Comparison of ENCODE assay signal across 22 mouse cellular contexts in the genomic region with DNA sequence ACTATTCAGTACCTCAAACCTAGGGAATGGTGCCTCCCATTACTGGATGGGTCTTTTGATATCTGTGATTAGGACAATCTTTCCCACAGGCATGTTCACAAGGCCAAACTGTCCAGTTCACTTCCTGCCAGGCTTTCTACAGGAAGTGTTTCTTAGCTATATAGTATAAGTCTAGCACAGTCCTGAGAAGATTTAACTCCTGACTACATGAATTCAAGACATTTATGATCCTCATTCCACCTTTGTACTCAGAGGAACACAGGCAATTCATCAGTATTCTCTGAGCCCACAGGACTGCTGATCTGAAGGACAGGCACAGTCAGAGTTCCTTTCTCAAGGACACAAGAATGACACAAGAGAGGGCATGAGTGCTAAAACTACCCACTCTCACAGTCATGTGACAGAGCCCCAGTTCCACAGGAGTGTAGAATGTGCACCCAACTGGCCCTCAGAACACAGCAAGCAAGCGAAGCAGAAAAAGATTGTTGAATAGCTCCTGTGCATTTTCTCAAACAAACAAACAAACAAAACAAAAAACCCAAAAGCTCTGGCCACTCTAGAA. TPM values are rescaled to one million over a fixed set of nuclear protein-coding genes. Genes with fewer than 3 reads are reported as not detected.
DNase-seq lines count a peak whose midpoint lies in the region; ATAC-seq and TF ChIP-seq lines count a peak whose summit lies in the region.
"Had no signal": no experiment of that assay in that cellular context is flagged by ENCODE, and none has a peak within 500 bp of the region (broad histone marks: within the 10 kb centered on the region; RNA-seq: fewer than 3 reads in every experiment).

No protein-coding gene starts in this region.

- no peaks in the 10 kb centered on the region for H3K36me3 ChIP-seq in heart, adult 2 months (ENCODE audit: control insufficient read depth, insufficient read depth, low read length)
- H3K36me3 ChIP-seq in midbrain, embryonic 11.5 days (ENCODE audit: control insufficient read depth, insufficient read depth, low read length), result no peaks in the 10 kb centered on the region
- H3K36me3 ChIP-seq in midbrain, embryonic 15.5 days (replicated peaks), result no peaks in the 10 kb centered on the region
- H3K36me3 ChIP-seq: embryonic facial prominence, embryonic 13.5 days; embryonic facial prominence, embryonic 15.5 days; forebrain, embryonic 10.5 days; forebrain, embryonic 12.5 days had no signal

- WGBS in heart, adult 2 months, result 100% methylated on average over 1 of the region's 1 CpGs
- 81% methylated on average over 1 of the region's 1 CpGs for WGBS in midbrain, embryonic 11.5 days
- 93% methylated on average over 1 of the region's 1 CpGs for WGBS in midbrain, embryonic 15.5 days

- intact Hi-C loops in heart, adult 2 months (cut with DNase I), result no loop called here

- no peak for ATAC-seq in midbrain, embryonic 11.5 days (ENCODE audit: low FRiP score)
- no peak for ATAC-seq in midbrain, embryonic 15.5 days (replicated peaks)
- ATAC-seq: forebrain, embryonic 14.5 days; forebrain, embryonic 16.5 days had no signal

- H3K27ac ChIP-seq in heart, adult 2 months, result no peak overlapping the region
- H3K27ac ChIP-seq in midbrain, embryonic 11.5 days (ENCODE audit: low read depth, low read length), result no peak overlapping the region
- no peak overlapping the region for H3K27ac ChIP-seq in midbrain, embryonic 15.5 days
- H3K27ac ChIP-seq: embryonic facial prominence, embryonic 13.5 days; embryonic facial prominence, embryonic 15.5 days; forebrain, embryonic 10.5 days; forebrain, embryonic 12.5 days had no signal

- no peaks in the 10 kb centered on the region for H3K4me1 ChIP-seq in heart, adult 2 months (ENCODE audit: control insufficient read depth, insufficient read depth, low read length)
- no peaks in the 10 kb centered on the region for H3K4me1 ChIP-seq in midbrain, embryonic 11.5 days (ENCODE audit: control insufficient read depth, insufficient read depth, low read length)
- no peaks in the 10 kb centered on the region for H3K4me1 ChIP-seq in midbrain, embryonic 15.5 days
- H3K4me1 ChIP-seq: embryonic facial prominence, embryonic 13.5 days; embryonic facial prominence, embryonic 15.5 days; forebrain, embryonic 10.5 days; forebrain, embryonic 12.5 days had no signal

- H3K79me2 ChIP-seq in heart, adult 2 months (replicated peaks; ENCODE audit: control insufficient read depth, insufficient read depth, low read length), result no peaks in the 10 kb centered on the region

- no peak overlapping the region for H3K4me3 ChIP-seq in heart, adult 2 months
- no peak overlapping the region for H3K4me3 ChIP-seq in midbrain, embryonic 11.5 days (ENCODE audit: low read depth, low read length)
- no peak overlapping the region for H3K4me3 ChIP-seq in midbrain, embryonic 15.5 days
- H3K4me3 ChIP-seq: embryonic facial prominence, embryonic 13.5 days; embryonic facial prominence, embryonic 15.5 days; erythroblast, embryonic 14.5 days; forebrain, embryonic 10.5 days; forebrain, embryonic 12.5 days had no signal

- TF ChIP-seq POLR2A in heart, adult 2 months (IDR thresholded peaks at IDR 0.05; ENCODE audit: insufficient read depth, low read depth, low read length), result no peak

- no peak overlapping the region for H3K9ac ChIP-seq in heart, adult 2 months (ENCODE audit: low read depth, low read length)
- H3K9ac ChIP-seq in midbrain, embryonic 11.5 days (ENCODE audit: low read length), result no peak overlapping the region
- H3K9ac ChIP-seq in midbrain, embryonic 15.5 days, result no peak overlapping the region
- H3K9ac ChIP-seq: embryonic facial prominence, embryonic 13.5 days; embryonic facial prominence, embryonic 15.5 days; forebrain, embryonic 12.5 days had no signal

- H3K9me3 ChIP-seq in midbrain, embryonic 11.5 days (ENCODE audit: control insufficient read depth, low read length), result no peaks in the 10 kb centered on the region
- H3K9me3 ChIP-seq in midbrain, embryonic 15.5 days, result no peaks in the 10 kb centered on the region
- H3K9me3 ChIP-seq: embryonic facial prominence, embryonic 13.5 days; embryonic facial prominence, embryonic 15.5 days; forebrain, embryonic 12.5 days had no signal

- peak; percentile 57 for DNase-seq in adrenal gland, adult 2 months
- no peak for DNase-seq in adrenal gland, postnatal 10 days
- DNase-seq in heart, adult 11 months, result peak; percentile 55
- DNase-seq in heart, adult 2 months, result no peak
- DNase-seq in midbrain, embryonic 11.5 days (ENCODE audit: low spot score, missing footprints), result peak; percentile 45
- DNase-seq in yolk sac, embryonic 10.5 days (ENCODE audit: low spot score), result no peak
- DNase-seq: adrenal gland, adult 8-10 months; cerebellum, adult 11 months; cerebellum, adult 18-20 months; cerebellum, adult 8-10 months; cerebellum, adult 9-11 months; cerebellum, postnatal 14 days; cerebellum, postnatal 36 days; embryo, embryonic 11 days had no signal

- no peak overlapping the region for H3K4me2 ChIP-seq in midbrain, embryonic 11.5 days
- H3K4me2 ChIP-seq in midbrain, embryonic 15.5 days, result no peak overlapping the region
- H3K4me2 ChIP-seq: embryonic facial prominence, embryonic 13.5 days; embryonic facial prominence, embryonic 15.5 days; forebrain, embryonic 12.5 days had no signal

- TF ChIP-seq CTCF in heart, adult 2 months (IDR thresholded peaks at IDR 0.05), result no peak

- TF ChIP-seq EP300 in heart, adult 2 months (IDR thresholded peaks at IDR 0.05; ENCODE audit: insufficient read depth, low read depth, low read length), result no peak

- no peaks in the 10 kb centered on the region for H3K27me3 ChIP-seq in heart, adult 2 months (ENCODE audit: control insufficient read depth, insufficient read depth, low read length)
- H3K27me3 ChIP-seq in midbrain, embryonic 11.5 days (ENCODE audit: control insufficient read depth, insufficient read depth, low read length), result no peaks in the 10 kb centered on the region
- no peaks in the 10 kb centered on the region for H3K27me3 ChIP-seq in midbrain, embryonic 15.5 days (replicated peaks)
- H3K27me3 ChIP-seq: embryonic facial prominence, embryonic 13.5 days; embryonic facial prominence, embryonic 15.5 days; forebrain, embryonic 12.5 days had no signal

RNA-seq across cellular contexts. Expression of gene Birc3, which starts 9.4 kb away (rescaled TPM):
- 10 to 100 TPM; 17.3 to 26.1 TPM for total RNA-seq in adrenal gland, adult 2 months (2021)
- 3.1 and 3.7 TPM in 2 replicates for polyA plus RNA-seq in adrenal gland, adult 2 months (2012; rRNA removed)
- 10 to 100 TPM; 22.2 to 22.7 TPM for total RNA-seq in adrenal gland, postnatal 10 days (2021)
- total RNA-seq in heart, adult 2 months (2021), result 1 to 10 TPM; 8.7 to 9.7 TPM
- 9.0 and 10.4 TPM in 2 replicates for polyA plus RNA-seq in heart, adult 2 months (2012; rRNA removed)
- polyA plus RNA-seq in midbrain, embryonic 11.5 days (2014; fragmentation: Nextera tagmentation; extraction: Ambion mirVana), result 3.9 and 4.2 TPM in 2 replicates
- polyA plus RNA-seq in midbrain, embryonic 15.5 days (2015; fragmentation: Nextera tagmentation; extraction: Ambion mirVana), result 2.3 and 2.7 TPM in 2 replicates

RNA-seq across cellular contexts. Expression of gene Birc2, which starts 45.5 kb away (rescaled TPM):
- total RNA-seq in adrenal gland, adult 2 months (2021), result 10 to 100 TPM; 39.8 to 46.1 TPM
- 9.0 and 19.5 TPM in 2 replicates for polyA plus RNA-seq in adrenal gland, adult 2 months (2012; rRNA removed)
- total RNA-seq in adrenal gland, postnatal 10 days (2021), result 10 to 100 TPM; 39.4 to 46.3 TPM
- 10 to 100 TPM; 22.0 to 28.2 TPM for total RNA-seq in heart, adult 2 months (2021)
- 12.9 and 20.7 TPM in 2 replicates for polyA plus RNA-seq in heart, adult 2 months (2012; rRNA removed)
- polyA plus RNA-seq in midbrain, embryonic 11.5 days (2014; fragmentation: Nextera tagmentation; extraction: Ambion mirVana), result 42.4 and 47.0 TPM in 2 replicates
- polyA plus RNA-seq in midbrain, embryonic 15.5 days (2015; fragmentation: Nextera tagmentation; extraction: Ambion mirVana), result 42.3 and 45.5 TPM in 2 replicates

Comparison
In these comparisons a context has a peak if more than half of its experiments do, and no peak if none do; other contexts are left out.
1. DNase-seq: peak in adrenal gland, adult 2 months (single experiment), heart, adult 11 months (single experiment) and midbrain, embryonic 11.5 days (single experiment); none in adrenal gland, postnatal 10 days (single experiment), heart, adult 2 months (0 of 2) and yolk sac, embryonic 10.5 days (single experiment).